Mouse (Mus musculus): ENCODE measurements around the gene Iqcd. TPM values are rescaled to one million over a fixed set of nuclear protein-coding genes. Genes with fewer than 3 reads are reported as not detected.
A peak's percentile ranks its signal among the peaks of the same experiment; 100 is the strongest.

The Iqcd gene
- polyA plus RNA-seq, 1 experiment = 0.44 TPM

GRCm38 (mm10) chr5:120649374-120649933 lies 60.6 kb downstream of the Iqcd start:
- Histone ChIP-seq H3K27ac (ENCODE audit: insufficient read depth, low read length) (no peak overlapping the region), H3K4me1 (ENCODE audit: control insufficient read depth, insufficient read depth, low read length) (no peaks in the 10 kb centered on the region), H3K4me3 (ENCODE audit: insufficient read depth, low read length) (0 out of 2 replicates have a peak overlapping the region, but pooled peaks have one; percentile 6)
- no peak for TF ChIP-seq CTCF (IDR thresholded peaks at IDR 0.05; ENCODE audit: borderline replicate concordance, insufficient read depth, low read length)
- TF ChIP-seq POLR2A (IDR thresholded peaks at IDR 0.05; ENCODE audit: low read depth, low read length) = no peak

GRCm38 (mm10) chr5:120649938-120650337 lies 61.1 kb downstream of the Iqcd start:
- Histone ChIP-seq H3K4me1 (ENCODE audit: control insufficient read depth, insufficient read depth, low read length) (no peaks in the 10 kb centered on the region), H3K4me3 (ENCODE audit: insufficient read depth, low read length) (no peak overlapping the region), H3K27ac (ENCODE audit: insufficient read depth, low read length) (no peak overlapping the region)
- TF ChIP-seq POLR2A (IDR thresholded peaks at IDR 0.05; ENCODE audit: low read depth, low read length) = no peak
- TF ChIP-seq CTCF (IDR thresholded peaks at IDR 0.05; ENCODE audit: borderline replicate concordance, insufficient read depth, low read length) = no peak

GRCm38 (mm10) chr5:120651230-120651629 lies 62.4 kb downstream of the Iqcd start:
- H3K4me1 ChIP-seq (ENCODE audit: control insufficient read depth, insufficient read depth, low read length) = 0 out of 2 replicates have a peak, but pooled peaks cover 3% of the 10 kb centered on the region
- H3K27ac ChIP-seq (ENCODE audit: insufficient read depth, low read length) = no peak overlapping the region
- TF ChIP-seq CTCF (IDR thresholded peaks at IDR 0.05; ENCODE audit: borderline replicate concordance, insufficient read depth, low read length) = no peak
- TF ChIP-seq POLR2A (IDR thresholded peaks at IDR 0.05; ENCODE audit: low read depth, low read length) = no peak
- no peak overlapping the region for H3K4me3 ChIP-seq (ENCODE audit: insufficient read depth, low read length)

GRCm38 (mm10) chr5:120652915-120653701 lies 64.3 kb downstream of the Iqcd start:
- 0 out of 2 replicates have a peak, but pooled peaks cover 3% of the 10 kb centered on the region for H3K4me1 ChIP-seq (ENCODE audit: control insufficient read depth, insufficient read depth, low read length)
- no peak for TF ChIP-seq POLR2A (IDR thresholded peaks at IDR 0.05; ENCODE audit: low read depth, low read length)
- no peak for TF ChIP-seq CTCF (IDR thresholded peaks at IDR 0.05; ENCODE audit: borderline replicate concordance, insufficient read depth, low read length)

GRCm38 (mm10) chr5:120653873-120654272 lies 65.1 kb downstream of the Iqcd start:
- H3K4me1 ChIP-seq (ENCODE audit: control insufficient read depth, insufficient read depth, low read length) = 0 out of 2 replicates have a peak, but pooled peaks cover 3% of the 10 kb centered on the region
- TF ChIP-seq POLR2A (IDR thresholded peaks at IDR 0.05; ENCODE audit: low read depth, low read length) (no peak), CTCF (IDR thresholded peaks at IDR 0.05; ENCODE audit: borderline replicate concordance, insufficient read depth, low read length) (no peak)
- no peak overlapping the region for H3K4me3 ChIP-seq (ENCODE audit: insufficient read depth, low read length)
- H3K27ac ChIP-seq (ENCODE audit: insufficient read depth, low read length) = no peak overlapping the region

More at GRCm38 (mm10) chr5:120652915-120653701, 64.3 kb downstream of the Iqcd start:
- Histone ChIP-seq H3K27ac (ENCODE audit: insufficient read depth, low read length) (no peak overlapping the region), H3K4me3 (ENCODE audit: insufficient read depth, low read length) (no peak overlapping the region)

GRCm38 (mm10) chr5:120656281-120656751 lies 67.5 kb downstream of the Iqcd start:
- TF ChIP-seq POLR2A (IDR thresholded peaks at IDR 0.05; ENCODE audit: low read depth, low read length) (no peak), CTCF (IDR thresholded peaks at IDR 0.05; ENCODE audit: borderline replicate concordance, insufficient read depth, low read length) (no peak)
- Histone ChIP-seq H3K4me3 (ENCODE audit: insufficient read depth, low read length) (no peak overlapping the region), H3K4me1 (ENCODE audit: control insufficient read depth, insufficient read depth, low read length) (0 out of 2 replicates have a peak, but pooled peaks cover 3% of the 10 kb centered on the region), H3K27ac (ENCODE audit: insufficient read depth, low read length) (no peak overlapping the region)

Other genes with a start within 250 kb of the Iqcd start
- gene Lhx5, start 157.3 kb upstream of the Iqcd start, polyA plus RNA-seq (2011; ENCODE audit: insufficient read length, low read depth, missing spikeins) = not detected in 2 replicates
- gene Sdsl, start 116.2 kb upstream of the Iqcd start, polyA plus RNA-seq (2011; ENCODE audit: insufficient read length, low read depth, missing spikeins) = 1.2 and 1.8 TPM in 2 replicates
- not detected in 2 replicates for gene Sds, start 112.5 kb upstream of the Iqcd start, polyA plus RNA-seq (2011; ENCODE audit: insufficient read length, low read depth, missing spikeins)
- gene Plbd2, start 85.4 kb upstream of the Iqcd start, polyA plus RNA-seq (2011; ENCODE audit: insufficient read length, low read depth, missing spikeins) = 41.4 and 50.2 TPM in 2 replicates
- 5.8 and 7.6 TPM in 2 replicates for gene Slc8b1, start 77.8 kb upstream of the Iqcd start, polyA plus RNA-seq (2011; ENCODE audit: insufficient read length, low read depth, missing spikeins)
- gene Tpcn1, start 343 bp upstream of the Iqcd start, polyA plus RNA-seq (2011; ENCODE audit: insufficient read length, low read depth, missing spikeins) = 22.2 and 29.1 TPM in 2 replicates
- gene Rita1, start 23.6 kb downstream of the Iqcd start, polyA plus RNA-seq (2011; ENCODE audit: insufficient read length, low read depth, missing spikeins) = 8.5 and 8.8 TPM in 2 replicates
- 39.3 and 43.0 TPM in 2 replicates for gene Ddx54, start 23.7 kb downstream of the Iqcd start, polyA plus RNA-seq (2011; ENCODE audit: insufficient read length, low read depth, missing spikeins)
- gene Cfap73, start 45.2 kb downstream of the Iqcd start, polyA plus RNA-seq (2011; ENCODE audit: insufficient read length, low read depth, missing spikeins) = not detected in 2 replicates
- gene Rasal1, start 59.8 kb downstream of the Iqcd start, polyA plus RNA-seq (2011; ENCODE audit: insufficient read length, low read depth, missing spikeins) = not detected in 2 replicates
- gene Dtx1, start 122.9 kb downstream of the Iqcd start, polyA plus RNA-seq (2011; ENCODE audit: insufficient read length, low read depth, missing spikeins) = not detected in 2 replicates
- gene Oas2, start 160.8 kb downstream of the Iqcd start, polyA plus RNA-seq (2011; ENCODE audit: insufficient read length, low read depth, missing spikeins) = 0.28 and 0.61 TPM in 2 replicates
- 0.18 TPM in 1 of 2 replicates, not detected in the other for gene Oas3, start 188.6 kb downstream of the Iqcd start, polyA plus RNA-seq (2011; ENCODE audit: insufficient read length, low read depth, missing spikeins)
- not detected in 2 replicates for gene Oas1e, start 206.5 kb downstream of the Iqcd start, polyA plus RNA-seq (2011; ENCODE audit: insufficient read length, low read depth, missing spikeins)
- gene Oas1c, start 223.5 kb downstream of the Iqcd start, polyA plus RNA-seq (2011; ENCODE audit: insufficient read length, low read depth, missing spikeins) = 1.3 and 1.9 TPM in 2 replicates

Measured in embryonic fibroblast, embryonic 13.5 days (primary cell).